Mouse (Mus musculus) liver, embryonic 11.5 days (tissue): ENCODE results near the gene Dusp5. TPM values are rescaled to one million over a fixed set of nuclear protein-coding genes. Genes with fewer than 3 reads are reported as not detected.

Experiments
- ATAC-seq: fragments of 200-750 bp; cut with Nextera tagmentation; replicated peaks from 2 replicates; pipeline ENCODE4 v1.8.0; 2017; ENCODE audit warnings: moderate number of reproducible peaks, mild to moderate bottlenecking, moderate TSS enrichment, moderate library complexity; ENCODE audit not compliant: low FRiP score
- DNase-seq: peaks from one replicate; pipeline ENCODE4 v3.0.0-alpha.2; 2017; ENCODE audit warnings: low spot score
- H3K27ac ChIP-seq: fragments of 300-500 bp; sonication (generic); 2 replicates; pipeline ENCODE4 v1.5.1; 2014; ENCODE audit warnings: mild to moderate bottlenecking, low read depth, low read length, control low read depth
- H3K27me3 ChIP-seq: fragments of 300-500 bp; sonication (generic); replicated peaks from 2 replicates; pipeline ENCODE4 v1.6.1; 2014; ENCODE audit warnings: low read length, mixed read lengths; ENCODE audit not compliant: control insufficient read depth, insufficient read depth
- H3K36me3 ChIP-seq: fragments of 300-500 bp; sonication (generic); 2 replicates; pipeline ENCODE4 v1.6.1; 2014; ENCODE audit warnings: mild to moderate bottlenecking, low read length, moderate library complexity, mixed read lengths; ENCODE audit not compliant: control insufficient read depth, insufficient read depth
- H3K4me1 ChIP-seq: fragments of 300-500 bp; sonication (generic); replicated peaks from 2 replicates; pipeline ENCODE4 v1.6.1; 2014; ENCODE audit warnings: low read length, mixed read lengths; ENCODE audit not compliant: control insufficient read depth, insufficient read depth
- H3K4me2 ChIP-seq: fragments of 300-500 bp; sonication (generic); 2 replicates; pipeline ENCODE4 v1.6.1; 2014; ENCODE audit warnings: mild to moderate bottlenecking, control low read depth, moderate library complexity
- H3K4me3 ChIP-seq: fragments of 300-500 bp; sonication (generic); 2 replicates; pipeline ENCODE4 v1.5.1; 2014; ENCODE audit warnings: low read depth, low read length, control low read depth
- H3K9ac ChIP-seq: fragments of 300-500 bp; sonication (generic); 2 replicates; pipeline ENCODE4 v1.6.1; 2014; ENCODE audit warnings: low read depth, low read length, control low read depth
- H3K9me3 ChIP-seq: fragments of 300-500 bp; sonication (generic); 2 replicates; pipeline ENCODE4 v1.6.1; 2016; ENCODE audit warnings: low read length, inconsistent platforms, mixed read lengths; ENCODE audit not compliant: control insufficient read depth
- WGBS: fragments of 180-500 bp; shearing (Covaris S2); extraction: QIAGEN DNeasy Blood & Tissue Kit; methylation state at CpG from one replicate; pipeline ENCODE4 v1.1.7; 2014; 5-methylcytosine and 5-hydroxymethylcytosine counted together
- polyA plus RNA-seq: library from polyadenylated mRNA; unstranded; fragments of >200 nt; fragmentation: Nextera tagmentation; extraction: Ambion mirVana; gene quantifications from 2 replicates; pipeline ENCODE4 v1.2.1, GENCODE M21; 2014

Dusp5 gene
- polyA plus RNA-seq, 1 experiment from 2014 or later, result 6.7 TPM

GRCm38 (mm10) chr19:53533810-53534601 lies 5.1 kb downstream of the Dusp5 start:
- Histone ChIP-seq H3K27me3 (peaks cover 19% of the 10 kb centered on the region), H3K9me3 (no peaks in the 10 kb centered on the region), H3K9ac (no peak overlapping the region), H3K4me1 (peaks cover 22% of the 10 kb centered on the region; the same call in 1 of the 2 replicates), H3K36me3 (0 out of 2 replicates have a peak, but pooled peaks cover 2% of the 10 kb centered on the region), H3K4me2 (no peak overlapping the region), H3K4me3 (no peak overlapping the region), H3K27ac (no peak overlapping the region)
- ATAC-seq (no peak), DNase-seq (no peak)
- WGBS, result 78% methylated on average over 15 of the region's 15 CpGs

- H3K27me3 ChIP-seq, result peaks cover 11% of the 10 kb centered on the region
- H3K9ac ChIP-seq, result no peak overlapping the region
- no peak overlapping the region for H3K4me2 ChIP-seq
- no peak overlapping the region for H3K27ac ChIP-seq
- H3K9me3 ChIP-seq, result no peaks in the 10 kb centered on the region
- WGBS, result 87% methylated on average over 7 of the region's 7 CpGs
- ATAC-seq (no peak), DNase-seq (no peak)
- 0 out of 2 replicates have a peak, but pooled peaks cover 2% of the 10 kb centered on the region for H3K36me3 ChIP-seq
- peaks cover 15% of the 10 kb centered on the region; the same call in 1 of the 2 replicates for H3K4me1 ChIP-seq
- no peak overlapping the region for H3K4me3 ChIP-seq
Observed at GRCm38 (mm10) chr19:53534757-53535410, 6.0 kb downstream of the Dusp5 start.

- Histone ChIP-seq H3K4me1 (peaks cover 10% of the 10 kb centered on the region; the same call in 1 of the 2 replicates), H3K27me3 (peaks cover 6% of the 10 kb centered on the region), H3K27ac (no peak overlapping the region), H3K9me3 (no peaks in the 10 kb centered on the region), H3K36me3 (0 out of 2 replicates have a peak, but pooled peaks cover 2% of the 10 kb centered on the region), H3K4me2 (no peak overlapping the region), H3K9ac (no peak overlapping the region), H3K4me3 (no peak overlapping the region)
- DNase-seq (no peak), ATAC-seq (no peak)
- 76% methylated on average over 6 of the region's 6 CpGs for WGBS
Observed at GRCm38 (mm10) chr19:53535421-53535820, 6.5 kb downstream of the Dusp5 start.

- Histone ChIP-seq H3K4me1 (peaks cover 4% of the 10 kb centered on the region; the same call in 1 of the 2 replicates), H3K4me3 (no peak overlapping the region), H3K27me3 (peaks cover 4% of the 10 kb centered on the region), H3K4me2 (no peak overlapping the region), H3K9me3 (no peaks in the 10 kb centered on the region), H3K27ac (no peak overlapping the region), H3K36me3 (0 out of 2 replicates have a peak, but pooled peaks cover 3% of the 10 kb centered on the region), H3K9ac (no peak overlapping the region)
- DNase-seq, result no peak
- no peak for ATAC-seq
- 83% methylated on average over 6 of the region's 6 CpGs for WGBS
Observed at GRCm38 (mm10) chr19:53536251-53536650, 7.3 kb downstream of the Dusp5 start.

GRCm38 (mm10) chr19:53536731-53537666 lies 8.1 kb downstream of the Dusp5 start:
- Histone ChIP-seq H3K4me2 (no peak overlapping the region), H3K4me3 (no peak overlapping the region), H3K27ac (no peak overlapping the region), H3K27me3 (no peaks in the 10 kb centered on the region), H3K36me3 (0 out of 2 replicates have a peak, but pooled peaks cover 4% of the 10 kb centered on the region), H3K4me1 (no peaks in the 10 kb centered on the region), H3K9ac (no peak overlapping the region), H3K9me3 (no peaks in the 10 kb centered on the region)
- DNase-seq (no peak), ATAC-seq (no peak)
- 79% methylated on average over 17 of the region's 17 CpGs for WGBS

GRCm38 (mm10) chr19:53538024-53538423 lies 9.1 kb downstream of the Dusp5 start:
- Histone ChIP-seq H3K27ac (no peak overlapping the region), H3K36me3 (0 out of 2 replicates have a peak, but pooled peaks cover 4% of the 10 kb centered on the region), H3K4me3 (no peak overlapping the region), H3K9ac (no peak overlapping the region), H3K4me2 (no peak overlapping the region), H3K27me3 (no peaks in the 10 kb centered on the region), H3K4me1 (no peaks in the 10 kb centered on the region), H3K9me3 (no peaks in the 10 kb centered on the region)
- no peak for DNase-seq
- 89% methylated on average over 11 of the region's 11 CpGs for WGBS
- ATAC-seq, result no peak

GRCm38 (mm10) chr19:53538796-53539195 lies 9.9 kb downstream of the Dusp5 start:
- WGBS, result 72% methylated on average over 5 of the region's 5 CpGs
- H3K27ac ChIP-seq, result no peak overlapping the region
- no peak overlapping the region for H3K4me2 ChIP-seq
- H3K4me1 ChIP-seq, result no peaks in the 10 kb centered on the region
- no peaks in the 10 kb centered on the region for H3K9me3 ChIP-seq
- DNase-seq (no peak), ATAC-seq (no peak)
- no peaks in the 10 kb centered on the region for H3K27me3 ChIP-seq
- H3K9ac ChIP-seq, result no peak overlapping the region
- H3K4me3 ChIP-seq, result no peak overlapping the region
- H3K36me3 ChIP-seq, result 0 out of 2 replicates have a peak, but pooled peaks cover 4% of the 10 kb centered on the region

- no peaks in the 10 kb centered on the region for H3K27me3 ChIP-seq
- 0 out of 2 replicates have a peak, but pooled peaks cover 4% of the 10 kb centered on the region for H3K36me3 ChIP-seq
- H3K4me1 ChIP-seq, result no peaks in the 10 kb centered on the region
- H3K4me3 ChIP-seq, result no peak overlapping the region
- H3K4me2 ChIP-seq, result no peak overlapping the region
- ATAC-seq, result no peak
- no peak overlapping the region for H3K27ac ChIP-seq
- H3K9me3 ChIP-seq, result no peaks in the 10 kb centered on the region
- no peak for DNase-seq
- H3K9ac ChIP-seq, result no peak overlapping the region
- 76% methylated on average over 3 of the region's 3 CpGs for WGBS
Observed at GRCm38 (mm10) chr19:53539296-53539695, 10.4 kb downstream of the Dusp5 start.
